Mouse (Mus musculus) urinary bladder, postnatal 36 days (tissue): Measurements from ENCODE around the gene Utrn.

ENCODE experiments used
- DNase-seq, 2 experiments: peaks; one replicate each; pipeline ENCODE4 v3.0.0; 2022; ENCODE audit warnings: low spot score in 2 of 2, mixed read lengths in 1 of 2

The Utrn gene

GRCm38 (mm10) chr10:12547037-12547625 lies 322.0 kb downstream of the Utrn start:
- no peak for DNase-seq

- DNase-seq = no peak
Measured at GRCm38 (mm10) chr10:12545440-12545839, 323.7 kb downstream of the Utrn start.

- DNase-seq = no peak
Measured at GRCm38 (mm10) chr10:12541757-12542156, 327.4 kb downstream of the Utrn start.

- DNase-seq = no peak
Measured at GRCm38 (mm10) chr10:12535272-12535671, 333.9 kb downstream of the Utrn start.

GRCm38 (mm10) chr10:12534801-12535200 lies 334.4 kb downstream of the Utrn start:
- no peak for DNase-seq

- no peak for DNase-seq
Measured at GRCm38 (mm10) chr10:12534301-12534700, 334.9 kb downstream of the Utrn start.

- DNase-seq = no peak
Measured at GRCm38 (mm10) chr10:12522078-12522477, 347.1 kb downstream of the Utrn start.

- no peak for DNase-seq
Measured at GRCm38 (mm10) chr10:12518162-12518561, 351.0 kb downstream of the Utrn start.

- no peak for DNase-seq
Measured at GRCm38 (mm10) chr10:12505568-12505967, 363.6 kb downstream of the Utrn start.

- DNase-seq = no peak
Measured at GRCm38 (mm10) chr10:12500489-12500888, 368.7 kb downstream of the Utrn start.

GRCm38 (mm10) chr10:12497555-12497954 lies 371.6 kb downstream of the Utrn start:
- no peak for DNase-seq

- DNase-seq = no peak
Measured at GRCm38 (mm10) chr10:12489551-12490177, 379.5 kb downstream of the Utrn start.

- no peak for DNase-seq
Measured at GRCm38 (mm10) chr10:12488518-12488917, 380.6 kb downstream of the Utrn start.

GRCm38 (mm10) chr10:12488117-12488516 lies 381.0 kb downstream of the Utrn start:
- no peak for DNase-seq

- no peak for DNase-seq
Measured at GRCm38 (mm10) chr10:12483494-12483893, 385.7 kb downstream of the Utrn start.

- no peak for DNase-seq
Measured at GRCm38 (mm10) chr10:12482975-12483374, 386.2 kb downstream of the Utrn start.

GRCm38 (mm10) chr10:12474850-12475621 lies 394.1 kb downstream of the Utrn start:
- no peak for DNase-seq

- no peak for DNase-seq
Measured at GRCm38 (mm10) chr10:12469391-12470057, 399.6 kb downstream of the Utrn start.

- DNase-seq = peak; percentile 22 to 38
Measured at GRCm38 (mm10) chr10:12467544-12467943, 401.6 kb downstream of the Utrn start.

GRCm38 (mm10) chr10:12460945-12461344 lies 408.2 kb downstream of the Utrn start:
- DNase-seq = no peak

- DNase-seq = no peak
Measured at GRCm38 (mm10) chr10:12456867-12457266, 412.3 kb downstream of the Utrn start.

- DNase-seq = no peak
Measured at GRCm38 (mm10) chr10:12452641-12453040, 416.5 kb downstream of the Utrn start.
